Mouse (Mus musculus): ENCODE measurements around the gene Dtx2. TPM values are rescaled to one million over a fixed set of nuclear protein-coding genes. Genes with fewer than 3 reads are reported as not detected.

Gene Dtx2
- total RNA-seq, 2 experiments from 2014 or later: 7.7 to 8.4 TPM

Other genes starting within 250 kb of the Dtx2 start
- not detected for gene Styxl1, start 216.4 kb upstream of the Dtx2 start, total RNA-seq (2021)
- gene Mdh2, start 216.3 kb upstream of the Dtx2 start, total RNA-seq (2021): 100 to 1,000 TPM; 374 to 435 TPM
- gene Srrm3, start 187.9 kb upstream of the Dtx2 start, total RNA-seq (2021): 100 to 1,000 TPM in 1 of 2 experiments, 10 to 100 TPM in 1; 65.0 to 119 TPM
- gene Hspb1, start 106.9 kb upstream of the Dtx2 start, total RNA-seq (2021): 10 to 100 TPM; 11.6 to 24.2 TPM
- 1,000 to 10,000 TPM; 1,175 to 1,315 TPM for gene Ywhag, start 60.2 kb upstream of the Dtx2 start, total RNA-seq (2021)
- gene Ssc4d, start 20.3 kb upstream of the Dtx2 start, total RNA-seq (2021): 1 to 10 TPM; 1.4 TPM
- not detected for gene Zp3, start 14.7 kb upstream of the Dtx2 start, total RNA-seq (2021)
- gene Upk3b, start 43.7 kb downstream of the Dtx2 start, total RNA-seq (2021): not detected
- not detected for gene Upk3bl, start 59.7 kb downstream of the Dtx2 start, total RNA-seq (2021)
- 1 to 10 TPM; 3.8 to 7.0 TPM for gene Rasa4, start 89.1 kb downstream of the Dtx2 start, total RNA-seq (2021)
- 10 to 100 TPM; 69.8 to 82.9 TPM for gene Polr2j, start 121.8 kb downstream of the Dtx2 start, total RNA-seq (2021)
- gene Lrwd1, start 141.3 kb downstream of the Dtx2 start, total RNA-seq (2021): 10 to 100 TPM; 10.9 to 17.7 TPM
- gene Alkbh4, start 141.3 kb downstream of the Dtx2 start, total RNA-seq (2021): 1 to 10 TPM; 7.7 to 9.0 TPM
- gene Orai2, start 175.9 kb downstream of the Dtx2 start, total RNA-seq (2021): 10 to 100 TPM; 54.0 to 54.8 TPM
- gene Prkrip1, start 204.2 kb downstream of the Dtx2 start, total RNA-seq (2021): 10 to 100 TPM; 28.3 to 39.2 TPM

All from left cerebral cortex, postnatal 36 days (tissue).